Mouse (Mus musculus) cerebellum, adult 8-10 months (tissue): ENCODE data around the gene Egf.

Experiments used
- DNase-seq: peaks from one replicate; pipeline ENCODE4 v3.0.0; 2022

Egf gene

GRCm38 (mm10) chr3:129649586-129650292 is 105.4 kb downstream of the Egf start:
- DNase-seq = no peak

- no peak for DNase-seq
Measured at GRCm38 (mm10) chr3:129648598-129648997, 106.5 kb downstream of the Egf start.

GRCm38 (mm10) chr3:129647312-129647711 is 107.8 kb downstream of the Egf start:
- DNase-seq = no peak

GRCm38 (mm10) chr3:129646781-129647180 is 108.3 kb downstream of the Egf start:
- no peak for DNase-seq

GRCm38 (mm10) chr3:129645409-129645808 is 109.7 kb downstream of the Egf start:
- DNase-seq = no peak

GRCm38 (mm10) chr3:129641621-129642020 is 113.5 kb downstream of the Egf start:
- no peak for DNase-seq

GRCm38 (mm10) chr3:129640211-129641000 is 114.7 kb downstream of the Egf start:
- DNase-seq = no peak

- no peak for DNase-seq
Measured at GRCm38 (mm10) chr3:129639701-129640100, 115.4 kb downstream of the Egf start.

GRCm38 (mm10) chr3:129637446-129637845 is 117.7 kb downstream of the Egf start:
- DNase-seq = no peak

- DNase-seq = peak; percentile 27
Measured at GRCm38 (mm10) chr3:129634260-129634901, 120.7 kb downstream of the Egf start.

GRCm38 (mm10) chr3:129633518-129633917 is 121.6 kb downstream of the Egf start:
- no peak for DNase-seq

GRCm38 (mm10) chr3:129631857-129632256 is 123.3 kb downstream of the Egf start:
- DNase-seq = no peak

GRCm38 (mm10) chr3:129631018-129631417 is 124.1 kb downstream of the Egf start:
- no peak for DNase-seq
